Mouse (Mus musculus): ENCODE measurements around the gene Ap1s1.

GRCm38 (mm10) chr5:137007276-137007675 is 38.7 kb downstream of the Ap1s1 start:
- TF ChIP-seq MYC (IDR thresholded peaks at IDR 0.05; ENCODE audit: low read depth, low read length) = no peak
- no peak for TF ChIP-seq TAL1 (IDR thresholded peaks at IDR 0.05; ENCODE audit: low read length)
